Mouse (Mus musculus) intestine, postnatal 0 days (tissue): Measurements from ENCODE around the gene Zfp458. TPM values are rescaled to one million over a fixed set of nuclear protein-coding genes. Genes with fewer than 3 reads are reported as not detected.
A peak's percentile ranks its signal among the peaks of the same experiment; 100 is the strongest.

Experiments
- ATAC-seq: fragments of 200-750 bp; cut with Nextera tagmentation; 2 replicates; pipeline ENCODE4 v1.8.0; 2017; ENCODE audit warnings: mild to moderate bottlenecking, moderate TSS enrichment, moderate library complexity
- H3K27ac ChIP-seq: fragments of 300-500 bp; sonication (generic); 2 replicates; pipeline ENCODE4 v1.5.1; 2014; ENCODE audit warnings: mild to moderate bottlenecking, low read depth, low read length, moderate library complexity
- H3K27me3 ChIP-seq: fragments of 300-500 bp; sonication (generic); replicated peaks from 2 replicates; pipeline ENCODE4 v1.6.1; 2014; ENCODE audit warnings: low read length, mixed read lengths; ENCODE audit not compliant: control insufficient read depth, insufficient read depth
- H3K36me3 ChIP-seq: fragments of 300-500 bp; sonication (generic); 2 replicates; pipeline ENCODE4 v1.6.1; 2014; ENCODE audit warnings: mild to moderate bottlenecking, moderate library complexity; ENCODE audit not compliant: control insufficient read depth, insufficient read depth
- H3K4me1 ChIP-seq: fragments of 300-500 bp; sonication (generic); replicated peaks from 2 replicates; pipeline ENCODE4 v1.6.1; 2014; ENCODE audit warnings: antibody characterized with exemption, low read length, mixed read lengths; ENCODE audit not compliant: control insufficient read depth, insufficient read depth
- H3K4me2 ChIP-seq: fragments of 300-500 bp; sonication (generic); replicated peaks from 2 replicates; pipeline ENCODE4 v1.6.1; 2014; ENCODE audit warnings: low read depth, mild to moderate bottlenecking, moderate library complexity
- H3K4me3 ChIP-seq: fragments of 300-500 bp; sonication (generic); 2 replicates; pipeline ENCODE4 v1.5.1; 2014; ENCODE audit warnings: low read depth, low read length
- H3K9ac ChIP-seq: fragments of 300-500 bp; sonication (generic); 2 replicates; pipeline ENCODE4 v1.6.1; 2014; ENCODE audit warnings: mild to moderate bottlenecking, low read depth, low read length
- H3K9me3 ChIP-seq: fragments of 300-500 bp; sonication (generic); 2 replicates; pipeline ENCODE4 v1.6.1; 2016; ENCODE audit warnings: mixed run types; ENCODE audit not compliant: control insufficient read depth
- CTCF ChIP-seq: sonication (generic); IDR thresholded peaks from 2 replicates; pipeline ENCODE4 v1.5.1; 2016; ENCODE audit warnings: low read depth, mild to moderate bottlenecking, control low read depth, antibody characterized with exemption, moderate library complexity
- WGBS: fragments of 180-500 bp; shearing (Covaris S2); extraction: QIAGEN DNeasy Blood & Tissue Kit; methylation state at CpG from one replicate; pipeline ENCODE4 v1.1.7; 2014; 5-methylcytosine and 5-hydroxymethylcytosine counted together
- polyA plus RNA-seq: library from polyadenylated mRNA; unstranded; fragments of >200 nt; fragmentation: Nextera tagmentation; extraction: Ambion mirVana; gene quantifications from 2 replicates; pipeline ENCODE4 v1.2.1, GENCODE M21; 2015

The Zfp458 gene
- polyA plus RNA-seq, 1 experiment from 2014 or later = 0.77 TPM

GRCm38 (mm10) chr13:67214015-67214607 is 64.2 kb downstream of the Zfp458 start:
- H3K4me3 ChIP-seq = no peak overlapping the region
- ATAC-seq = no peak
- H3K9ac ChIP-seq = no peak overlapping the region
- 0 out of 2 replicates have a peak, but pooled peaks cover 3% of the 10 kb centered on the region for H3K9me3 ChIP-seq
- H3K27ac ChIP-seq = no peak overlapping the region
- H3K36me3 ChIP-seq = no peaks in the 10 kb centered on the region
- 55% methylated on average over 4 of the region's 4 CpGs for WGBS
- TF ChIP-seq CTCF = peak; percentile 41; the same call in 1 of the 2 replicates
- no peaks in the 10 kb centered on the region for H3K4me1 ChIP-seq
- H3K27me3 ChIP-seq = no peaks in the 10 kb centered on the region
- H3K4me2 ChIP-seq = no peak overlapping the region

Other genes starting within 250 kb of the Zfp458 start
- 0.85 and 1.3 TPM in 2 replicates for gene Zfp712, start 217.3 kb downstream of the Zfp458 start, polyA plus RNA-seq
- 1.3 and 1.6 TPM in 2 replicates for gene Zfp708, start 180.5 kb downstream of the Zfp458 start, polyA plus RNA-seq
- gene Gm28557, start 169.9 kb downstream of the Zfp458 start, polyA plus RNA-seq = 1.2 and 1.3 TPM in 2 replicates
- gene Rslcan18, start 162.2 kb downstream of the Zfp458 start, polyA plus RNA-seq = 0.12 and 0.18 TPM in 2 replicates
- gene Zfp759, start 156.8 kb downstream of the Zfp458 start, polyA plus RNA-seq = 0.57 and 0.60 TPM in 2 replicates
- 2.9 and 3.9 TPM in 2 replicates for gene Rsl1, start 105.3 kb downstream of the Zfp458 start, polyA plus RNA-seq
- gene Zfp455, start 84.0 kb downstream of the Zfp458 start, polyA plus RNA-seq = 1.2 and 1.5 TPM in 2 replicates
- gene Zfp457, start 28.0 kb upstream of the Zfp458 start, polyA plus RNA-seq = 0.27 and 0.46 TPM in 2 replicates
- gene Zfp595, start 54.1 kb upstream of the Zfp458 start, polyA plus RNA-seq = 1.0 and 1.1 TPM in 2 replicates
- 0.26 TPM in 1 of 2 replicates, not detected in the other for gene Gm28044, start 82.1 kb upstream of the Zfp458 start, polyA plus RNA-seq
- gene Zfp953, start 82.1 kb upstream of the Zfp458 start, polyA plus RNA-seq = 0.83 and 0.90 TPM in 2 replicates
- gene Gm28041, start 97.3 kb upstream of the Zfp458 start, polyA plus RNA-seq = 0.38 and 0.42 TPM in 2 replicates
- gene Zfp456, start 97.3 kb upstream of the Zfp458 start, polyA plus RNA-seq = 1.1 and 1.4 TPM in 2 replicates
- 4.1 and 5.0 TPM in 2 replicates for gene Zfp429, start 121.4 kb upstream of the Zfp458 start, polyA plus RNA-seq
- gene Zfp459, start 143.0 kb upstream of the Zfp458 start, polyA plus RNA-seq = 1.1 and 1.2 TPM in 2 replicates
- 3.0 and 3.2 TPM in 2 replicates for gene Zfp874a, start 173.2 kb upstream of the Zfp458 start, polyA plus RNA-seq
- 1.2 and 1.3 TPM in 2 replicates for gene Zfp874b, start 205.8 kb upstream of the Zfp458 start, polyA plus RNA-seq
- 4.1 and 4.7 TPM in 2 replicates for gene Zfp58, start 222.1 kb upstream of the Zfp458 start, polyA plus RNA-seq
- not detected in 2 replicates for gene Gm26965, start 247.7 kb upstream of the Zfp458 start, polyA plus RNA-seq
- gene Zfp87, start 247.7 kb upstream of the Zfp458 start, polyA plus RNA-seq = 23.2 and 23.9 TPM in 2 replicates